Mouse (Mus musculus) spleen, adult 2 months (tissue): ENCODE measurements around the gene Extl1. TPM values are rescaled to one million over a fixed set of nuclear protein-coding genes. Genes with fewer than 3 reads are reported as not detected.

ENCODE experiments used
- DNase-seq, 2 experiments: peaks; one replicate each; pipeline versions ENCODE4 v3.0.0 to v3.0.0-alpha.2; 2012 to 2021; ENCODE audit warnings: low spot score in 2 of 2, low read depth in 1 of 2
- H3K27ac ChIP-seq: fragments of 200-500 bp; 2 replicates; pipeline ENCODE4 v1.5.1; 2012; ENCODE audit warnings: low read length, inconsistent platforms; ENCODE audit not compliant: insufficient read depth
- H3K27me3 ChIP-seq: fragments of 200-500 bp; 2 replicates; pipeline ENCODE4 v1.6.1; 2012; ENCODE audit warnings: mild to moderate bottlenecking, moderate library complexity, low read length, inconsistent platforms; ENCODE audit not compliant: control insufficient read depth, insufficient read depth
- H3K36me3 ChIP-seq: fragments of 200-500 bp; 2 replicates; pipeline ENCODE4 v1.6.1; 2012; ENCODE audit warnings: mild to moderate bottlenecking, low read length, inconsistent platforms; ENCODE audit not compliant: control insufficient read depth, insufficient read depth
- H3K4me1 ChIP-seq: fragments of 200-500 bp; 2 replicates; pipeline ENCODE4 v1.6.1; 2011; ENCODE audit warnings: inconsistent platforms; ENCODE audit not compliant: control insufficient read depth, insufficient read depth, insufficient read length
- H3K4me3 ChIP-seq: fragments of 200-500 bp; 2 replicates; pipeline ENCODE4 v1.5.1; 2011; ENCODE audit warnings: mild to moderate bottlenecking, inconsistent platforms; ENCODE audit not compliant: insufficient read depth, insufficient read length; ENCODE audit errors: extremely low read depth
- CTCF ChIP-seq: fragments of 200-500 bp; IDR thresholded peaks from 2 replicates; pipeline ENCODE4 v1.5.1; 2011; ENCODE audit warnings: mild to moderate bottlenecking, inconsistent platforms; ENCODE audit not compliant: insufficient read depth, insufficient read length, insufficient replicate concordance; ENCODE audit errors: extremely low read depth
- POLR2A ChIP-seq: fragments of 200-500 bp; IDR thresholded peaks from 2 replicates; pipeline ENCODE4 v1.6.1; 2011; ENCODE audit warnings: low read depth, low read length, inconsistent platforms
- WGBS: fragments of 180-500 bp; shearing (Covaris S2); methylation state at CpG from one replicate; pipeline ENCODE4 v1.1.7; 2018; 5-methylcytosine and 5-hydroxymethylcytosine counted together
- polyA plus RNA-seq: library from polyadenylated mRNA; depleted of rRNA; stranded (reverse); fragments of >200 nt; gene quantifications from 2 replicates; pipeline ENCODE4 v1.2.3, GENCODE M21; 2012; rRNA removed

Extl1 gene
- polyA plus RNA-seq, 1 experiment = 7.2 TPM

- Histone ChIP-seq H3K27ac (no peak overlapping the region), H3K4me3 (no peak overlapping the region), H3K36me3 (no peaks in the 10 kb centered on the region), H3K27me3 (no peaks in the 10 kb centered on the region), H3K4me1 (peaks cover 3% of the 10 kb centered on the region; the same call in 1 of the 2 replicates)
- DNase-seq = no peak
- 90% methylated on average over 7 of the region's 7 CpGs for WGBS
- no peak for TF ChIP-seq POLR2A
- TF ChIP-seq CTCF = no peak
Measured at GRCm38 (mm10) chr4:134310106-134310505, 73.5 kb downstream of the Extl1 start.

GRCm38 (mm10) chr4:134307367-134308072, 76.1 kb downstream of the Extl1 start:
- no peaks in the 10 kb centered on the region for H3K36me3 ChIP-seq
- peak in 1 of 2 experiments; percentile 15 for DNase-seq
- WGBS = 8% methylated on average over 12 of the region's 12 CpGs
- H3K27ac ChIP-seq = no peak overlapping the region
- no peak overlapping the region for H3K4me3 ChIP-seq
- TF ChIP-seq CTCF (peak; percentile 17; the same call in 1 of the 2 replicates), POLR2A (no peak)
- H3K4me1 ChIP-seq = peaks cover 3% of the 10 kb centered on the region; the same call in 1 of the 2 replicates
- no peaks in the 10 kb centered on the region for H3K27me3 ChIP-seq

DNA sequence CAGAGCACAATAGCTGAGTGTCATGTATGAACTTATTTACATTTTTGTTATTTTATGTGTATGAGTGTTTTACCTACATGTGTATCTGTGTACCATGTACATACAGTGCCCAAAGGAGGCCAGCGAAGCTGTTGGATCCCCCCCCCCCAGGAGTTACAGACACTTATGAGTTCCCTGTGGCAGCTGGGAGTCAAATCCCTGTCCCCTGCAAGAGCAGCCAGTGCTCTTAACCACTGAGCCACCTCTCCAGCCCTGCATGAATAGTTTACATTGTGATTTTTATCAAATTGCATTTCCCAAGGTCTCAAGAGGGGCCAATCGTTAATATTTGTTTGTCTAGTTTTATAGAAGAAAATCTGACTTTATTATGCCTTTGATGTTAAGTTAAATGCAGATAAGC, 76.7 kb downstream of the Extl1 start:
- TF ChIP-seq POLR2A (no peak), CTCF (no peak)
- Histone ChIP-seq H3K27me3 (no peaks in the 10 kb centered on the region), H3K27ac (no peak overlapping the region), H3K4me3 (no peak overlapping the region), H3K36me3 (no peaks in the 10 kb centered on the region), H3K4me1 (peaks cover 3% of the 10 kb centered on the region; the same call in 1 of the 2 replicates)
- no peak for DNase-seq
- WGBS = 70% methylated on average over 2 of the region's 2 CpGs

Other genes starting within 250 kb of the Extl1 start
- gene Cep85, start 196.7 kb downstream of the Extl1 start, polyA plus RNA-seq = 15.2 and 20.8 TPM in 2 replicates
- not detected in 2 replicates for gene Gm7534, start 180.8 kb downstream of the Extl1 start, polyA plus RNA-seq
- gene Catsper4, start 156.5 kb downstream of the Extl1 start, polyA plus RNA-seq = not detected in 2 replicates
- gene Cnksr1, start 145.5 kb downstream of the Extl1 start, polyA plus RNA-seq = 0.26 TPM in 2 replicates
- gene E130218I03Rik, start 140.2 kb downstream of the Extl1 start, polyA plus RNA-seq = not detected in 2 replicates
- 7.4 and 11.5 TPM in 2 replicates for gene Zfp593, start 138.3 kb downstream of the Extl1 start, polyA plus RNA-seq
- not detected in 2 replicates for gene Gm30191, start 136.9 kb downstream of the Extl1 start, polyA plus RNA-seq
- gene Grrp1, start 129.7 kb downstream of the Extl1 start, polyA plus RNA-seq = 6.9 and 10.2 TPM in 2 replicates
- 3.6 and 3.9 TPM in 2 replicates for gene Pdik1l, start 96.0 kb downstream of the Extl1 start, polyA plus RNA-seq
- gene Trim63, start 68.7 kb downstream of the Extl1 start, polyA plus RNA-seq = 0.12 and 0.32 TPM in 2 replicates
- gene Slc30a2, start 40.7 kb downstream of the Extl1 start, polyA plus RNA-seq = 1.5 and 4.0 TPM in 2 replicates
- 3.8 and 4.9 TPM in 2 replicates for gene Pafah2, start 12.5 kb upstream of the Extl1 start, polyA plus RNA-seq
- gene Stmn1, start 84.5 kb upstream of the Extl1 start, polyA plus RNA-seq = 13.8 and 17.1 TPM in 2 replicates
- 29.4 and 36.2 TPM in 2 replicates for gene Paqr7, start 112.8 kb upstream of the Extl1 start, polyA plus RNA-seq
- gene Aunip, start 127.1 kb upstream of the Extl1 start, polyA plus RNA-seq = 0.39 and 0.80 TPM in 2 replicates
- 37.4 and 55.2 TPM in 2 replicates for gene Mtfr1l, start 151.5 kb upstream of the Extl1 start, polyA plus RNA-seq
- gene Selenon, start 168.3 kb upstream of the Extl1 start, polyA plus RNA-seq = 8.0 and 8.3 TPM in 2 replicates